Mouse (Mus musculus) embryonic fibroblast, embryonic 13.5 days (primary cell): ENCODE measurements around the gene Tspan4. TPM values are rescaled to one million over a fixed set of nuclear protein-coding genes. Genes with fewer than 3 reads are reported as not detected.

ENCODE experiments used
- H3K27ac ChIP-seq: 2 replicates; pipeline ENCODE4 v1.5.1; 2012; ENCODE audit warnings: low read length, control low read depth, inconsistent platforms; ENCODE audit not compliant: insufficient read depth
- H3K4me1 ChIP-seq: 2 replicates; pipeline ENCODE4 v1.6.1; 2011; ENCODE audit warnings: low read length; ENCODE audit not compliant: control insufficient read depth, insufficient read depth
- H3K4me3 ChIP-seq: 2 replicates; pipeline ENCODE4 v1.5.1; 2011; ENCODE audit warnings: mild to moderate bottlenecking, control low read depth, low read length; ENCODE audit not compliant: insufficient read depth
- CTCF ChIP-seq: IDR thresholded peaks from 2 replicates; pipeline ENCODE4 v1.5.1; 2011; ENCODE audit warnings: mild to moderate bottlenecking, control low read depth, low read length, moderate library complexity, borderline replicate concordance; ENCODE audit not compliant: insufficient read depth
- POLR2A ChIP-seq: IDR thresholded peaks from 2 replicates; pipeline ENCODE4 v1.6.1; 2011; ENCODE audit warnings: low read depth, mild to moderate bottlenecking, control low read depth, low read length, moderate library complexity
- polyA plus RNA-seq: library from polyadenylated mRNA; stranded (reverse); fragments of >200 nt; gene quantifications from 2 replicates; pipeline ENCODE4 v1.2.4, GENCODE M21; 2011; ENCODE audit warnings: low read depth; ENCODE audit not compliant: missing spikeins, insufficient read length

The Tspan4 gene
- polyA plus RNA-seq, 1 experiment, result 184 TPM

GRCm38 (mm10) chr7:141472226-141472625 lies 2.8 kb upstream of the Tspan4 start:
- Histone ChIP-seq H3K4me3 (no peak overlapping the region), H3K27ac (no peak overlapping the region), H3K4me1 (peaks cover 3% of the 10 kb centered on the region; the same call in 1 of the 2 replicates)
- TF ChIP-seq CTCF (no peak), POLR2A (peak; percentile 15; the same call in 1 of the 2 replicates)

GRCm38 (mm10) chr7:141472763-141473162 lies 2.3 kb upstream of the Tspan4 start:
- no peak overlapping the region for H3K4me3 ChIP-seq
- TF ChIP-seq CTCF (no peak), POLR2A (no peak; the same call in 1 of the 2 replicates)

DNA sequence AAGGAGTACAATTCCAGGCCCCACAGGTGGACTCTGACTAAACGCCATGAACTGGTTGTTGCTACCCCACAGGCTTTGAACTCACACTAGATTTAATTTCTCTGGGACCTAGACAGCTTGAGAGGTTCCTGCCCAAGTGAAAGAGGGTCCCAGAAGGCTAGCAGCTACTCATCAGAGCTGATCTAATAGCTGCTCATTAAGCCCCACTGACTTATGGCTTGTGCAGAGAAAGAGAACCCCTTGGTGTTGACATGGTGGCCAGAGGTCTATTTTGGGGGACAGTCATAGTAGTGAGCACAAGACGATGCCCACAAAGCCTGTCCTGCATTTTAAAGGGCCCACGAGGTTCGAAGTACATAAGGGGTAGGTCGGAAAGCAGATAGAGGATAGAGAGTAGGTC lies 880 bp upstream of the Tspan4 start:
- H3K4me1 ChIP-seq, result peaks cover 6% of the 10 kb centered on the region
- TF ChIP-seq POLR2A, result no peak
- TF ChIP-seq CTCF, result no peak
- no peak overlapping the region for H3K27ac ChIP-seq
- H3K4me3 ChIP-seq, result peak overlapping the region; percentile 89

More at GRCm38 (mm10) chr7:141472763-141473162, 2.3 kb upstream of the Tspan4 start:
- peaks cover 3% of the 10 kb centered on the region; the same call in 1 of the 2 replicates for H3K4me1 ChIP-seq
- no peak overlapping the region for H3K27ac ChIP-seq

GRCm38 (mm10) chr7:141475805-141476158 lies 742 bp downstream of the Tspan4 start:
- peaks cover 6% of the 10 kb centered on the region for H3K4me1 ChIP-seq
- TF ChIP-seq POLR2A (peak; percentile 20; the same call in 1 of the 2 replicates), CTCF (no peak)
- peak overlapping the region; percentile 98 for H3K27ac ChIP-seq

GRCm38 (mm10) chr7:141476226-141476980 lies 1.4 kb downstream of the Tspan4 start:
- Histone ChIP-seq H3K4me3 (peak overlapping the region; percentile 89), H3K27ac (peak overlapping the region; percentile 98), H3K4me1 (peaks cover 6% of the 10 kb centered on the region)
- TF ChIP-seq POLR2A, result peak; percentile 38
- no peak for TF ChIP-seq CTCF

More at GRCm38 (mm10) chr7:141475805-141476158, 742 bp downstream of the Tspan4 start:
- peak overlapping the region; percentile 89 for H3K4me3 ChIP-seq

GRCm38 (mm10) chr7:141476981-141477370 lies 1.9 kb downstream of the Tspan4 start:
- peaks cover 6% of the 10 kb centered on the region for H3K4me1 ChIP-seq
- peak overlapping the region; percentile 89 for H3K4me3 ChIP-seq
- peak overlapping the region; percentile 98 for H3K27ac ChIP-seq
- no peak; the same call in 1 of the 2 replicates for TF ChIP-seq POLR2A
- no peak for TF ChIP-seq CTCF

DNA sequence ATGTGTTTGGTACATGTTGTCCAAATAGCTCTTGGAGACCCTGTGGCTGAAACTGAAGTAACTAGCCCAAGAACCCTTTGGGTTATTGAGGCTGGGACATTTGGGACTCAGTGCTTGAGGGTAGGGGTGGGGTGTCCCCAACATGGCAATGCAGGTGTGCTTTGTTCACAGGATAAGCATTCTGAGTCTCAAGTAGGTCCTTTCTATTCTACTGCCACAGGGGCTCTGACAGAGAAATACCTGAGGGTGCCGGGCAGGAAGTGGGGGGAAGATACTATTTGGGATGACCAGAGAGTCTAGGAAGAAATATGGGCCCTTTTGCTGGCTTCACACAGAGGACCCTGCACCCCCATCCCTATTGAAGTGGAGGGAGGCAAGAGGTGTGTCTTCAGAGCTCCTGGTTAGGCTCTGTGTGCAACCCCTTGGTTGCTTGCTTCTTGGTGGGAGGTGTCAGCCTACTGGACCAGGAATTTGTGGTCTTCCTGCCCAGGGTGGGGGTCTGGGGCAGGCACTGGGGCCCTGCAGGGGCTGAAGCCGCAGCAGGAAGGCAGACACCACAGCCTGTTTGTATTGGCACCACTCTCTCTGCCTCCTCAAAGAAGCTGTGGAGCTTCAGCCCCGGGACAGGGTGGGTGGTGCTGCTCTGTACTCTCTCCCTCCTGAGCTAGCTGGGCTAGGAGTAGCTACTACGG lies 2.7 kb downstream of the Tspan4 start:
- Histone ChIP-seq H3K4me3 (peak overlapping the region; percentile 89; the same call in 1 of the 2 replicates), H3K4me1 (peaks cover 9% of the 10 kb centered on the region), H3K27ac (peak overlapping the region; percentile 98)
- no peak for TF ChIP-seq POLR2A
- TF ChIP-seq CTCF, result no peak

- Histone ChIP-seq H3K27ac (peak overlapping the region; percentile 67), H3K4me3 (0 out of 2 replicates have a peak overlapping the region, but pooled peaks have one; percentile 1), H3K4me1 (peaks cover 8% of the 10 kb centered on the region)
- no peak for TF ChIP-seq POLR2A
- TF ChIP-seq CTCF, result no peak
These were observed 3.3 kb downstream of the Tspan4 start for GRCm38 (mm10) chr7:141478270-141478748.

DNA sequence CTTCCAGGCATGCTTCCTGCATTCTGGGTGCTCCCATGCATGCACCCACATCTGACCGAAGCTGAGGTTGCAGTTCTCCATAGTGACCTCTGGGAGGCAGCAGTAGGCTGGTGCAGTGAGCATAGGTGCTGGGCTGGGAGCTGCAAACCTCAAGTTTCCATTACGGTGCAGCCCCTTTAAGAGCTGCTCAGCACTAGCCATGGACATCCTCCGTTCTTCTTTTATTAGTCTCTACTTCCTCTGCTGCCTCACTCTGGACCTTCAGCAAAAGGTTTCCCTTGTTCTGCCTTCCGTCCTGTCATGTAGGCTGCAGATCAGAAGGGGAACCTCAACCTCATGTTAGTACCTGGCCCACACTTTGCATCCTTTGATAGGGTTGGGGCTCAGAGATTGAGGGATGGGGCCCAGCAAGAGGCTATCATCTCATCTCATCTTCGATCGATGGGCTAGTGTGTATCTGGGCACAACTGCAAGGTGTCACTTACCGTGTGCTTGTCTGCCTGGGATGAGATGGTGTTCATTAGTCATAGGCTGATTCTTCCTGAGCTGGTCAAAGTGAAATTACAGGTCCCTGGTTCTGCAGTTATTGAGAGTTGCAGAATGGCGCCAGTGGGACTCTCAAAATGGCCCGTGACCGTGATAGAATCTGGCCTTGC lies 5.9 kb downstream of the Tspan4 start:
- no peak overlapping the region for H3K27ac ChIP-seq
- H3K4me1 ChIP-seq, result peaks cover 6% of the 10 kb centered on the region
- no peak overlapping the region for H3K4me3 ChIP-seq
- TF ChIP-seq POLR2A (no peak), CTCF (peak; percentile 93)
